Mouse (Mus musculus) right cerebral cortex, adult 2 months (tissue): ENCODE measurements around the gene 1700003E16Rik.

Experiments
- DNase-seq, 2 experiments: peaks; one replicate each; pipeline ENCODE4 v3.0.0; 2021 to 2022; ENCODE audit warnings: low spot score in 2 of 2

The 1700003E16Rik gene

GRCm38 (mm10) chr6:83206321-83206720 lies 50.1 kb downstream of the 1700003E16Rik start:
- no peak for DNase-seq

- no peak for DNase-seq
These were observed 51.3 kb downstream of the 1700003E16Rik start for GRCm38 (mm10) chr6:83207361-83208049.

GRCm38 (mm10) chr6:83208050-83208400 lies 51.8 kb downstream of the 1700003E16Rik start:
- no peak for DNase-seq

GRCm38 (mm10) chr6:83210495-83210894 lies 54.3 kb downstream of the 1700003E16Rik start:
- DNase-seq = no peak

- DNase-seq = no peak
These were observed 55.3 kb downstream of the 1700003E16Rik start for GRCm38 (mm10) chr6:83211526-83211925.
